Mouse (Mus musculus): Measurements from ENCODE around the gene Dctn3. TPM values are rescaled to one million over a fixed set of nuclear protein-coding genes. Genes with fewer than 3 reads are reported as not detected.

Gene Dctn3
- polyA plus RNA-seq, 1 experiment from 2014 or later = 124 TPM

Other genes with a start within 250 kb of the Dctn3 start
- 5.7 and 6.4 TPM in 2 replicates for gene AI464131, start 220.1 kb downstream of the Dctn3 start, polyA plus RNA-seq (2015; fragmentation: Nextera tagmentation; extraction: Ambion mirVana)
- gene 1110017D15Rik, start 205.8 kb downstream of the Dctn3 start, polyA plus RNA-seq (2015; fragmentation: Nextera tagmentation; extraction: Ambion mirVana) = 0.30 and 0.55 TPM in 2 replicates
- 2.9 and 3.5 TPM in 2 replicates for gene Fam219a, start 153.6 kb downstream of the Dctn3 start, polyA plus RNA-seq (2015; fragmentation: Nextera tagmentation; extraction: Ambion mirVana)
- 3.0 and 3.7 TPM in 2 replicates for gene Dnaic1, start 153.4 kb downstream of the Dctn3 start, polyA plus RNA-seq (2015; fragmentation: Nextera tagmentation; extraction: Ambion mirVana)
- 18.3 and 24.0 TPM in 2 replicates for gene Enho, start 82.8 kb downstream of the Dctn3 start, polyA plus RNA-seq (2015; fragmentation: Nextera tagmentation; extraction: Ambion mirVana)
- gene Cntfr, start 26.1 kb downstream of the Dctn3 start, polyA plus RNA-seq (2015; fragmentation: Nextera tagmentation; extraction: Ambion mirVana) = 8.3 and 11.8 TPM in 2 replicates
- gene Il11ra1, start 23.2 kb downstream of the Dctn3 start, polyA plus RNA-seq (2015; fragmentation: Nextera tagmentation; extraction: Ambion mirVana) = 153 and 157 TPM in 2 replicates
- gene Rpp25l, start 9.6 kb downstream of the Dctn3 start, polyA plus RNA-seq (2015; fragmentation: Nextera tagmentation; extraction: Ambion mirVana) = 59.5 and 61.1 TPM in 2 replicates
- not detected in 2 replicates for gene Arid3c, start 8.0 kb upstream of the Dctn3 start, polyA plus RNA-seq (2015; fragmentation: Nextera tagmentation; extraction: Ambion mirVana)
- 39.6 and 47.9 TPM in 2 replicates for gene Galt, start 32.1 kb upstream of the Dctn3 start, polyA plus RNA-seq (2015; fragmentation: Nextera tagmentation; extraction: Ambion mirVana)
- 81.6 and 82.2 TPM in 2 replicates for gene Sigmar1, start 33.0 kb upstream of the Dctn3 start, polyA plus RNA-seq (2015; fragmentation: Nextera tagmentation; extraction: Ambion mirVana)
- 31.5 and 33.7 TPM in 2 replicates for gene Ccl27a, start 51.1 kb upstream of the Dctn3 start, polyA plus RNA-seq (2015; fragmentation: Nextera tagmentation; extraction: Ambion mirVana)
- gene Gm21541, start 180.4 kb upstream of the Dctn3 start, polyA plus RNA-seq (2015; fragmentation: Nextera tagmentation; extraction: Ambion mirVana) = 21.4 and 22.9 TPM in 2 replicates
- gene Gm20878, start 218.4 kb upstream of the Dctn3 start, polyA plus RNA-seq (2015; fragmentation: Nextera tagmentation; extraction: Ambion mirVana) = 2.1 and 2.7 TPM in 2 replicates
- gene Fam205a4, start 242.9 kb upstream of the Dctn3 start, polyA plus RNA-seq (2015; fragmentation: Nextera tagmentation; extraction: Ambion mirVana) = 0.18 and 0.30 TPM in 2 replicates

All from stomach, embryonic 15.5 days (tissue).